Mouse (Mus musculus) frontal cortex, postnatal 14 days (tissue): ENCODE data around the gene Baiap2l1.
"Not testable (repeated sequence)": the region's sequence is repeated elsewhere in the genome, so short reads cannot be mapped to it uniquely, and the experiment has no call there.

ENCODE experiments used
- DNase-seq, 2 experiments: peaks; one replicate each; pipeline ENCODE4 v3.0.0; 2022; ENCODE audit warnings: low spot score in 2 of 2

Gene Baiap2l1

GRCm38 (mm10) chr5:144351185-144351584 lies 6.7 kb downstream of the Baiap2l1 start:
- DNase-seq, result no peak

GRCm38 (mm10) chr5:144344592-144344991 lies 13.3 kb downstream of the Baiap2l1 start:
- DNase-seq, result no peak

- no peak for DNase-seq
Measured at GRCm38 (mm10) chr5:144341085-144341484, 16.8 kb downstream of the Baiap2l1 start.

- DNase-seq, result no peak
Measured at GRCm38 (mm10) chr5:144338787-144339186, 19.1 kb downstream of the Baiap2l1 start.

- not testable (repeated sequence) for DNase-seq
Measured at GRCm38 (mm10) chr5:144335357-144335756, 22.6 kb downstream of the Baiap2l1 start.

GRCm38 (mm10) chr5:144334010-144334409 lies 23.9 kb downstream of the Baiap2l1 start:
- DNase-seq, result no peak

GRCm38 (mm10) chr5:144322717-144323116 lies 35.2 kb downstream of the Baiap2l1 start:
- no peak for DNase-seq

- no peak for DNase-seq
Measured at GRCm38 (mm10) chr5:144321681-144322080, 36.2 kb downstream of the Baiap2l1 start.

GRCm38 (mm10) chr5:144318286-144318685 lies 39.6 kb downstream of the Baiap2l1 start:
- DNase-seq, result no peak

GRCm38 (mm10) chr5:144317426-144317825 lies 40.5 kb downstream of the Baiap2l1 start:
- DNase-seq, result no peak

GRCm38 (mm10) chr5:144316442-144316841 lies 41.5 kb downstream of the Baiap2l1 start:
- DNase-seq, result no peak

GRCm38 (mm10) chr5:144314731-144315494 lies 43.0 kb downstream of the Baiap2l1 start:
- DNase-seq, result no peak

- DNase-seq, result no peak
Measured at GRCm38 (mm10) chr5:144313335-144313734, 44.6 kb downstream of the Baiap2l1 start.

GRCm38 (mm10) chr5:144312183-144312582 lies 45.7 kb downstream of the Baiap2l1 start:
- DNase-seq, result no peak

GRCm38 (mm10) chr5:144308929-144309328 lies 49.0 kb downstream of the Baiap2l1 start:
- no peak for DNase-seq

GRCm38 (mm10) chr5:144303071-144303470 lies 54.8 kb downstream of the Baiap2l1 start:
- no peak for DNase-seq

GRCm38 (mm10) chr5:144296090-144296604 lies 61.8 kb downstream of the Baiap2l1 start:
- DNase-seq, result no peak

GRCm38 (mm10) chr5:144295357-144295756 lies 62.6 kb downstream of the Baiap2l1 start:
- no peak for DNase-seq

GRCm38 (mm10) chr5:144294908-144295307 lies 63.0 kb downstream of the Baiap2l1 start:
- no peak for DNase-seq

- no peak for DNase-seq
Measured at GRCm38 (mm10) chr5:144289769-144290440, 68.0 kb downstream of the Baiap2l1 start.

- no peak for DNase-seq
Measured at GRCm38 (mm10) chr5:144288391-144288790, 69.5 kb downstream of the Baiap2l1 start.

GRCm38 (mm10) chr5:144287267-144287820 lies 70.6 kb downstream of the Baiap2l1 start:
- DNase-seq, result no peak
